Mouse (Mus musculus): ENCODE measurements around the gene Gsto2. TPM values are rescaled to one million over a fixed set of nuclear protein-coding genes. Genes with fewer than 3 reads are reported as not detected.

Gsto2 gene
- not detected for polyA plus RNA-seq (2014; fragmentation: Illumina TruSeq; extraction: RNeasy Lipid Tissue Mini Kit (QIAGEN cat#74804); ENCODE audit: low read depth, low replicate concordance)

GRCm38 (mm10) chr19:47865353-47865947, at the start of gene Gsto2:
Gene Gsto2 (plus strand): TSS chr19:47865534.

GRCm38 (mm10) chr19:47854796-47855783, 10.2 kb upstream of the Gsto2 start, which contains the start of gene Gsto1:
Gene Gsto1 (plus strand): TSS chr19:47854970.

DNA sequence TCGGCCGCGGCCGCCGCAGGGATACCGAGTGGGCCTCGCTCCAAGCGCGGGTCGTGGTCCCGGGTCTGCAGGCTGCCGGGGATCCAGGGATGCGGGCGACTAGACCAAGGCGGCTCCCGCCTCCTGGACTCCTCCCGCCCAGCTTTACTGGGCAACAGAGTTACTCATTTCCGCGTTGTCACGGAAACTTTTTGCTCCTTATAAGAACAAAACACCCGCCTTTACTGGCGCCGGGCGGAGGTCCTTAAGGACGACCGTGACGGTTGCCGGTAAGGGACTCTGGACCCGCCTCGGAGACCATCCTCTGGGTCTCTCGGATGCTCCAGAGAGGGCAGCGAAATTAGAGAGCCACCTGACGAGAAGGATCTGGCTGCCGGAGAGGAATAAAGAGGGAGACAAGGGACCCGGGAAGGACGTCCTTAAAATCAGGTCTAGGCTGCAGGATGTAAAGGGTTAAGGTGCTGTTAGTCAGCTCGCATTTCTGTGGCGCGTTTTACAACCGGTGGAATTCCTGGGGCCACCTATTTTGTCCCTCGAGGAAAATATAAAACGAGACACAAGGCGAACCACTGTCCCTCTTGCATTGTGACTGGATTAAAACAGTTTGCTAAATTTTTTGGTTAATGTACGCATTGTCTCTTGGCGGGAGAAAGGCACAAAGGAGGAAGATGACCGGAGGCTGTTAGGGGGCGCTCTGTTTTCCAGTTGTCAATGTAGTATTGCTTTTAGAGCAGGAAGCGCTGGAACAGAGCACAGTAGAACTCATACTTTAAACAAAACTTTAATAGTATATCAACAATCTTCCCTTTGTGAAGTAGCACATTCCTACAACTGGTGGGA, 54.0 kb downstream of the Gsto2 start, which contains the start of the genes Cfap43 and Itprip:
Gene Cfap43 (minus strand): TSS at position 162 of the 840 bp plus-strand sequence.
Gene Itprip (minus strand): TSS at position 174 of the 840 bp plus-strand sequence.

Other genes with a start within 250 kb of the Gsto2 start
- not detected for gene Col17a1, start 173.4 kb upstream of the Gsto2 start, polyA plus RNA-seq (2014; fragmentation: Illumina TruSeq; extraction: RNeasy Lipid Tissue Mini Kit (QIAGEN cat#74804); ENCODE audit: low read depth, low replicate concordance)
- gene Sfr1, start 133.9 kb upstream of the Gsto2 start, polyA plus RNA-seq (2014; fragmentation: Illumina TruSeq; extraction: RNeasy Lipid Tissue Mini Kit (QIAGEN cat#74804); ENCODE audit: low read depth, low replicate concordance) = 85.1 TPM
- gene Gsto1, start 10.6 kb upstream of the Gsto2 start, polyA plus RNA-seq (2014; fragmentation: Illumina TruSeq; extraction: RNeasy Lipid Tissue Mini Kit (QIAGEN cat#74804); ENCODE audit: low read depth, low replicate concordance) = 219 TPM
- gene Cfap43, start 53.8 kb downstream of the Gsto2 start, polyA plus RNA-seq (2014; fragmentation: Illumina TruSeq; extraction: RNeasy Lipid Tissue Mini Kit (QIAGEN cat#74804); ENCODE audit: low read depth, low replicate concordance) = not detected
- not detected for gene Itprip, start 53.8 kb downstream of the Gsto2 start, polyA plus RNA-seq (2014; fragmentation: Illumina TruSeq; extraction: RNeasy Lipid Tissue Mini Kit (QIAGEN cat#74804); ENCODE audit: low read depth, low replicate concordance)
- gene Cfap58, start 72.1 kb downstream of the Gsto2 start, polyA plus RNA-seq (2014; fragmentation: Illumina TruSeq; extraction: RNeasy Lipid Tissue Mini Kit (QIAGEN cat#74804); ENCODE audit: low read depth, low replicate concordance) = not detected

Measured in liver, adult 10 weeks (tissue).